Mouse (Mus musculus): ENCODE measurements around the gene Mzf1.
"Not testable (repeated sequence)": the region's sequence is repeated elsewhere in the genome, so short reads cannot be mapped to it uniquely, and the experiment has no call there.

Mzf1 gene

DNA sequence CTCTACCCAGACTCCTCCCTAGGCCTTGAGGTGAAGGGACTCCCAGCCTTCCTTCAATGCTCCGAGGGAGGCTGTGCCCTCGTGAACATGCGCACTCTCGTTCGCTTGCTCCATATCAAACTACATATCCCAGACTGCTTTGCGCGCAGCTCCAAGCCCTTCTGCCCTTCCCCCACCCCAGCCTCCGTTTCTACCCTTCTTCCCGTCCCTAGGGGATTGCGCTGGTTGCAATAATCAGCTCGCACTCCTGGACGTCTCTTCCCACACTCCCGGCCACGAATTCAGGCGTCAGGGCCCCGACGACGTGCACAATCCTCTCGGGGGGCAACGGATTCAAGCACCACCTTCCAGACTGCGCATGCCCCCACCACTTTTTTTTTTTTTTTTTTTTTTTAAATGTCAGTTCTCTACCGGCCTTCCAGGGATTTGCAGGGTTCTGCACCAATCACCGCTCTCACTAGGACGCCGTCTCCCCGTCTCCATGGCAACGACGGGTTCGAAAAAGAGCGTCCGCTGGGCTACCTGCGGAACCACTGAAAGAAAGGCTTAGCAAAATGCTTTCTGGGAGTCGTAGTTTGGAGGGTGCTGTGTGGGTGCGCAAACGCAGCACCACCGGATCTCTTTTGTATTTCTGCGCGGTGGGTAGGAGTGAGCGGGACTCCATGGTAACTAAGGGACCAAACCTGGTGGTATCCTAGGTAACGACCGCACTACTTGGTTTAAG lies at the start of gene Mzf1:
Mzf1 (minus strand) TSS at position 478 of the 724 bp plus-strand sequence.
- DNase-seq: peak; percentile 93 to 95

GRCm38 (mm10) chr7:13095073-13095472 lies 40.5 kb upstream of the Mzf1 start, which contains the start of gene Vmn1r85:
TSS of gene Vmn1r85 (minus strand) at chr7:13095173.
- DNase-seq: no peak

GRCm38 (mm10) chr7:13072293-13072692 lies 17.7 kb upstream of the Mzf1 start:
- no peak for DNase-seq

GRCm38 (mm10) chr7:13063399-13063798 lies 8.8 kb upstream of the Mzf1 start:
- DNase-seq: not testable (repeated sequence)

DNA sequence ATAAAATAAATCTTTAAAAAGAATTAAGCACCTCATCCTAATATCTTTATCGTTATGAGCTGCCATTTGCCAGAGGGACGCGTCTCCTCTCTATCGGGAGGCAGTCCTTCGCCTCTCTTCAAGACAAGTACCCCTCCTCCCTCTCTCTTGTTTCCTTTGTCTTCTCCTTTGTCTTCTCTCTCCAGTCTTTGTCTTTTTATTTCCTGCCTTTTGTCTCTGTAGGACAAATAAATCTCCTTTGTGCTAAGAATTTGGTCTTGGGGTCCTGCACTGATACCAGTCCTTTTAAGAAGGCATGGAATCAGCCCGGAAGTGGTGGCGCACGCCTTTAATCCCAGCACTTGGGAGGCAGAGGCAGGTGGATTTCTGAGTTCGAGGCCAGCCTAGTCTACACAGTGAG lies 5.0 kb upstream of the Mzf1 start:
- no peak for DNase-seq

- no peak for DNase-seq
Measured at GRCm38 (mm10) chr7:13056913-13057700, 2.5 kb upstream of the Mzf1 start.

DNA sequence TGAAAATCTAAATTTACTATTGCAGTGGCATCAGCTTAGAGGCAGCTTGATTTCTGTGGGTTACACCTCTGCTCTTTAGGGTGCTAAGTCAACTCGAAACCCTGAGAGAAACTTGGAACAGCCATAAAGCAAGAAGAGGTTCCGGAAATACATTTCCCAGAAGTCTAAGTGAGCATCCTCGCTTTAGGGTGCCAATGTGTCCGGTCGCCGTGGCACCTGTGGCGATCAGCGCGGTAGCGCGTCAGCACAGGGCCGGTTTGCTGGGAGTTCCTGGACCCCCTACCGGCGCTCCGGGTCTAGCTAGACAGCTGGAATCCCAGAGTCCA lies 640 bp downstream of the Mzf1 start:
- DNase-seq: no peak

DNA sequence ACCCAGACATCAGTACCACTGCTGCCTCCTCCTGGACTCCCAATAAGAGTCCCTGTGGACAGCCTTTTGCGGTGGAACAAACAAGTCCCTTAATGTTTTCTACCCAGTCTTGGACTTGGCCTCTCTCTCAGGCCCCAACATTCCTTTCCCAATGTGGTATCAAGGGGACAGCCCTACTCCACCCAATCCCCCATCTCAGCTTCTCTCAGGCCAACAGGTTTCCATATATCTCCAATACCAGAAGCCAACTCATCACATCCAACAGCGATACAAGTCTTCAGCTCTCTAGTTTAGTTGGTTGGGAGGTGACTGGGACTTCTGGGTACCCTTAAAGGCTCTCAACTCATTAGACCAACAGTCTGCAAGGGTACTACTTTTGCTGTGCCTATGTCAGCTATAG lies 1.1 kb downstream of the Mzf1 start:
- no peak for DNase-seq

- no peak for DNase-seq
Measured at GRCm38 (mm10) chr7:13053001-13053400, 1.6 kb downstream of the Mzf1 start.

- DNase-seq: peak; percentile 72 to 78
Measured at GRCm38 (mm10) chr7:13046084-13046483, 8.5 kb downstream of the Mzf1 start.

DNA sequence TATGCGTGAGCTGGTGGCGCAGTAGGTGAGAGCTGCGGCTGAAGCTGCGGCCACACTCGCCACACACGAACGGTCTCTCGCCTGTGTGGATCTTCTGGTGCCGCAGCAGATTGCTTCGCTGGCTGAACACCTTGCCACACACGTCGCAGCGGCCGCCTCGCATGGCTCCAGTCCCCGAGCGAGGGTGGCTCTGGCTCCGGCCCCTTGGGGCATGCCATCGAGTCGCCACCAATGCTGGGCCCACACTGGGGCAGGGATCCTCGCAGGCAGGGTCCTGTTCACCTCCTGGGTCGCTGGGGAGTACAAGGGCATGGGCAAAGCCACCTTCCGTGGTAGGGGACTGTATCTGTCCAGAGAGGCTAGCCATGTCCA lies 10.3 kb downstream of the Mzf1 start:
- DNase-seq: no peak

DNA sequence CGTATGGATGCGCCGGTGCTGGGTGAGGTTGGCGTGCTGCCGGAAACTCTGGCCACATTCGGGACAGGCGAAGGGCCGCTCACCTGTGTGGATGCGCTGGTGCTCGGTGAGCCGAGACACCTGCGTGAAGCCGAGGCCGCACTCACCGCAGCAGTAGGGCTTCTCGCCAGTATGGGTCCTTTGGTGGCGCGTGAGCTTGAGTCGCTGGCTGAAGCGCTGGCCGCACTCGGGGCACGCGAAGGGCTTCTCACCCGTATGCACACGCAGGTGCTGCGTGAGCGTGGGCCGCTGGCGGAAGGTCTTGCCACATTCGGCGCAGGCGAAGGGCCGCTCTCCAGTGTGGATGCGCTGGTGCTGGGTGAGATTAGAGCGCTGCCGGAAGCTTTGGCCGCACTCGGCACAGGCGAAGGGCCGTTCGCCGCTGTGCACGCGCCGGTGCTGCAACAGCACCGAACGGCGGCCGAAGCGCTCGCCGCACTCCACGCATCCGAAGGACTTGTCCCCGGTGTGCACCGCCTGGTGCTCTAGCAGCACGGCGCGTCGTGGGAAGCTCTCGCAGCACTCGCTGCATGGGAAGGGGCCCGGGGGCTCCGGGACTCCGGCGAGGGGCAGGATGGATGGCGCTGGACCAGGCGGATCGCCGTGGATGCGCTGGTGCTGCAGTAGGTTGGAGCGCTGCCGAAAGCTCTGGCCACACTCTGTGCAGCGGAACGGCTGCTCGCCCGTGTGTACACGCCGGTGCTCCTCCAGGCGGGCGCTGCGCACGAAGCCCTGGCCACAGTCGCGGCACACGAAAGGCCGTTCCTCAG lies 10.9 kb downstream of the Mzf1 start:
- DNase-seq: peak; percentile 52 to 71

DNA sequence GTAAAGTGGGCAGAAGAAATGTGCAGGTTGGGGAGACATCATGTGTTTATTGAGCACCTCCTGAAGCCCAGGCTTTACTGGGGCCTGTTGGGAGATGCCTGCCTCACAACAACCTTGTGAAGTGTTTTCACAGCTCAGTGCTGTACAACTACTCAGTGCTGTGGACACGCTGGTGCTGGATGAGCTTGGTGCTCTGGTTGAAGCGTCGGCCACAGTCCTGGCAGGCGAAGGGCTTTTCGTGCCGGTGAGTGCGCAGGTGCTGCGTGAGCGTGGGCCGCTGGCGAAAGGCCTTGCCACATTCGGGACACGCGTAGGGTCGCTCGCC lies 11.5 kb downstream of the Mzf1 start:
- no peak for DNase-seq

- no peak for DNase-seq
Measured at GRCm38 (mm10) chr7:13042511-13042910, 12.1 kb downstream of the Mzf1 start.

DNA sequence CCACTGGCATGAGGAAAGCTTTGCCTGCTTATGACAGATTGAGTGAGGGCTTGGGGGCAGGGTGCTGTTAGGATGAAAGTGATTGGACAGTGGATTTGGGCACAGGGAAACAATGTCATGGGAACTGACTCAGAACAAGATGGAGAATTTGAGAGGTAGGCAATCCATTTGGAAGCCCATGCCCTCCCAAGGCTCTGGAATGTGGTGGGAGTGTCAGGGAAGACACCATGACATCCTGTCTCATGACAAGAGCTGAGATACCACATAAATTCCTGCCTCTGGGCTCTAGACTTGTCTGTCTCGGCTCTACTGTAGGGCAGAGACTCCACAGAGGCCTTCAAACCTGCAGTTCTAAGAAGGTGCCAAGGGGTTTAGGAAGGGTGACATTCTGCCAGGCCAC lies 13.3 kb downstream of the Mzf1 start:
- DNase-seq: peak in 1 of 2 experiments; percentile 49

DNA sequence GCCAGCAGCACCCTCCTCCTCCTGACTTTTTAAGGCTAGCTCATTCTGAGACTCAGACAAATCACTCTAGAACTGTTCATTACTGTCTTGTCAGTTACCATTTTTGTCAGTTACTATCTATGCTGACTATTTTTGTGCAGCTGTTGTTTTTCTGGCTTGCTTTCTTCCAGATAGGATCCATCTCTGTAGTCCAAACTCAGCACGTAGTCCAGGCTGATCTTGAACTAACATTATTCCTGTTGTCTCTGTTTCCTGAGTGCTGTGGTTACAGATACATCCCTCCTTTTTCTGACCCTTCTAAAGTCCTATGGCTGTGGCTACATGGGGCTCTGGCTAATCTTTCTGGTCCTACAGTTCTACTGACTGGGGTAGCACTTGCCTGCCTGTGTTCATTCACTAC lies 15.4 kb downstream of the Mzf1 start:
- no peak for DNase-seq

GRCm38 (mm10) chr7:13038621-13039169 lies 15.9 kb downstream of the Mzf1 start:
- DNase-seq: peak in 1 of 2 experiments; percentile 53

DNA sequence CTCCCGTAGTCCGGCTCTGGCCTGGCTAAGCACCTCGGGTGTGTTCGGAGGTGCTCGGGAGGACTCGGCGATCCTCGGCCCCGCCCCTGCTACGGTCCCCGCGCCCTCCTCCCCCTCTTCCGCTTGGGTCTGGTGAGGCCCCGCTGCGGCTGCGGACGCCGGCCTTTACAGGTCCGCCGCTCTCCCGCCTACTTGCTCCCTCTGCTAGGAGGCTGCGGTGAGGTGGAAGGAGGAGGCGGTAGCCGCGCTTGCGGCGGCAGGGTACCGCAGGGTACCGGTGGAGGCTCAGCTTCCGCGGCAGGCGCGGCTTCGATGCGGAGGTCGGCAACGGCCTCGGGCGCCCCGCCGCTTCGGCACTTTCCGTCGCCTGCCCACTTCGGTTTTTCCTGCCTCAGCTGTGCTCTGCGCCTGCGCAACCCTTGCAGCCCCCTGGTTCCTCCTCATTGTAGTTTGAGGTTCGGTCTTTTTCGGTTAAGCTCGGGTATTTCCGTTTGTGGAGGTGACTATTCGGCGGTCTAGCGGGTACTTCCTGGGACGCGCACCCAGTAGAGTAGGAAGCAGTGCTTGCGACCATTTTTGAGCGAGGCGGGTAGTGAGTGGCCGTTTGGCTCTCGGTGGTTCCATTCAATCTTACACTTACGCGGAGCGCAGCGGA lies 16.5 kb downstream of the Mzf1 start, which contains the start of gene Ube2m:
Ube2m (minus strand) TSS at position 375 of the 655 bp plus-strand sequence.
- peak; percentile 99 for DNase-seq

- DNase-seq: no peak
Measured at GRCm38 (mm10) chr7:13037366-13037765, 17.2 kb downstream of the Mzf1 start.

DNA sequence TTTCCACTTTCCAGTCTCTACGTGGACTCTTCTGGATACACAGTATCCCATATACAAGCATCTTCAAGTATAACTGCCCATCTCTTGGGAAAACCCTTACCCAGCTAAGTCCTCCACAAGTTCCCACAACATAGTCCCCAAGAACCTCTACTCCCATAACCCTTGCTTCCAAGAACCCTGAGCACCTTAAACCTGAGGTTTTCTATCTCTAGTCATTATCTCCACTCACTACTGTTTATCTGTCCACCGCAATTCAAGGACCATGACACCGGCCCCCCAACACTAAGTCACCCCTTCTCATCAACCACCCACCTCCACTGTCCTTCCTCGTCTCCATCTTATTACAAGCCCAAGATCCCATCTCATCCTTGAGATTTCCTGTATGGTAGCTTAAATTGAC lies 17.8 kb downstream of the Mzf1 start:
- DNase-seq: no peak

DNA sequence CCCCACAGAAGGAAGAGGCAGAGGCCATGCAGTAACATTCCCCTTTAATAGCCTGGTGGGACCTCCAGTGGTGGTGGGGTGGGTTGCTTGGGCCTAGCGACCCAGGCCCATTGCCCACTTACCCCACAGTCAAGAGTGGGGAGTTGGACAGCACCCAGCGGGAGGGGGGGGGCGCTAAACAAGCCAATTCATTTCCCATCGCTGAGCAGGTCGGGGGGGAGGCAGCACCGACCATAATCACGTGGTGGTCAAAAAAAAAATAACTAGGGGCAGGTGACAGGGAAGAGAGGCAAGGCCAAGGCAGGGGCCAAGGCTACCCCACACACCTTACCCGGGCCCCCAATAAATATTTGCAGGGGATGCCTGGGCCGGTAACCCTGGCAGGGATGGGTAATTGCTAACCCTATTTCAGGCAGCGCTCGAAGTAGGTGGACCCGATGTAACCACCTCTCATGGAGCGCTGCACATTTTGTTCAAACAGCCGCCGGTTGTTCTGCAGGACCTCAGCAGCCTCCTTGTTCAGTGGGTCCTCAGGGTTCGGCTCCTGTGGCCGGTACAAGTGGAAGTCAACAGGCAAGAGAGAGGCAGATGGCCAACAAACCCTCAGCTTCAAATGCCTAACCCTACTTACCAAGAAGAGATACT lies 19.2 kb downstream of the Mzf1 start:
- DNase-seq: peak in 1 of 2 experiments; percentile 24

Measured in kidney, postnatal 4 days (tissue).